10 mouse cellular contexts compared by ENCODE assay signal in genomic region chr12:111271966-111272365, GRCm38 (mm10). TPM values are rescaled to one million over a fixed set of nuclear protein-coding genes. Genes with fewer than 3 reads are reported as not detected.
A peak's percentile ranks its signal among the peaks of the same experiment; 100 is the strongest.
DNase-seq lines count a peak whose midpoint lies in the region; ATAC-seq and TF ChIP-seq lines count a peak whose summit lies in the region.
"Had no signal": no experiment of that assay in that cellular context is flagged by ENCODE, and none has a peak within 500 bp of the region (broad histone marks: within the 10 kb centered on the region; RNA-seq: fewer than 3 reads in every experiment).

No protein-coding gene starts in this region.

- no peak for TF ChIP-seq CTCF in lung, embryonic 14.5 days (IDR thresholded peaks at IDR 0.05; ENCODE audit: low read depth)
- TF ChIP-seq CTCF in forebrain, postnatal 0 days (IDR thresholded peaks at IDR 0.05; ENCODE audit: low read depth), result no peak

- peak overlapping the region; percentile 47 for H3K4me2 ChIP-seq in heart, embryonic 13.5 days
- peak overlapping the region; percentile 36; the same call in 1 of the 2 replicates for H3K4me2 ChIP-seq in lung, embryonic 14.5 days
- 0 out of 2 replicates have a peak overlapping the region, but pooled peaks have one; percentile 17 for H3K4me2 ChIP-seq in limb, embryonic 15.5 days
- H3K4me2 ChIP-seq in forebrain, postnatal 0 days (ENCODE audit: low read depth), result no peak overlapping the region

- peaks cover 82% of the 10 kb centered on the region for H3K27me3 ChIP-seq in heart, embryonic 13.5 days (replicated peaks)
- peaks cover 75% of the 10 kb centered on the region for H3K27me3 ChIP-seq in lung, embryonic 14.5 days (ENCODE audit: insufficient read depth, low read length)
- peaks cover 91% of the 10 kb centered on the region for H3K27me3 ChIP-seq in embryonic facial prominence, embryonic 10.5 days (replicated peaks; ENCODE audit: low read depth, poor library complexity, severe bottlenecking)
- H3K27me3 ChIP-seq in limb, embryonic 15.5 days, result peaks cover 83% of the 10 kb centered on the region
- peaks cover 58% of the 10 kb centered on the region for H3K27me3 ChIP-seq in forebrain, postnatal 0 days (ENCODE audit: insufficient read depth, low read length)

- H3K4me1 ChIP-seq in heart, embryonic 13.5 days, result peaks cover 31% of the 10 kb centered on the region
- peaks cover 10% of the 10 kb centered on the region for H3K4me1 ChIP-seq in lung, embryonic 14.5 days (ENCODE audit: insufficient read depth)
- H3K4me1 ChIP-seq in embryonic facial prominence, embryonic 10.5 days, result peaks cover 52% of the 10 kb centered on the region
- H3K4me1 ChIP-seq in limb, embryonic 15.5 days, result peaks cover 35% of the 10 kb centered on the region
- H3K4me1 ChIP-seq in forebrain, postnatal 0 days (ENCODE audit: insufficient read depth), result 0 out of 2 replicates have a peak, but pooled peaks cover 3% of the 10 kb centered on the region

- no peak overlapping the region for H3K9ac ChIP-seq in heart, embryonic 13.5 days
- no peak overlapping the region for H3K9ac ChIP-seq in lung, embryonic 14.5 days
- H3K9ac ChIP-seq in limb, embryonic 15.5 days, result no peak overlapping the region
- no peak overlapping the region for H3K9ac ChIP-seq in forebrain, postnatal 0 days

- no peaks in the 10 kb centered on the region for H3K36me3 ChIP-seq in heart, embryonic 13.5 days
- 0 out of 2 replicates have a peak, but pooled peaks cover 4% of the 10 kb centered on the region for H3K36me3 ChIP-seq in lung, embryonic 14.5 days (ENCODE audit: insufficient read depth)
- H3K36me3 ChIP-seq in embryonic facial prominence, embryonic 10.5 days (replicated peaks), result no peaks in the 10 kb centered on the region; the same call in 1 of the 2 replicates
- peaks cover 5% of the 10 kb centered on the region; the same call in 1 of the 2 replicates for H3K36me3 ChIP-seq in limb, embryonic 15.5 days
- no peaks in the 10 kb centered on the region for H3K36me3 ChIP-seq in forebrain, postnatal 0 days (ENCODE audit: insufficient read depth)

- WGBS in heart, embryonic 13.5 days, result 16% methylated on average over 8 of the region's 8 CpGs
- 20% methylated on average over 8 of the region's 8 CpGs for WGBS in lung, embryonic 14.5 days
- WGBS in embryonic facial prominence, embryonic 10.5 days, result 15% methylated on average over 8 of the region's 8 CpGs
- 18% methylated on average over 8 of the region's 8 CpGs for WGBS in limb, embryonic 15.5 days
- 29% methylated on average over 8 of the region's 8 CpGs for WGBS in forebrain, postnatal 0 days

- H3K4me3 ChIP-seq in heart, embryonic 13.5 days, result no peak overlapping the region
- H3K4me3 ChIP-seq in lung, embryonic 14.5 days (ENCODE audit: low read depth, low read length), result 0 out of 2 replicates have a peak overlapping the region, but pooled peaks have one; percentile 16
- H3K4me3 ChIP-seq in embryonic facial prominence, embryonic 10.5 days, result peak overlapping the region; percentile 36
- H3K4me3 ChIP-seq in limb, embryonic 15.5 days, result no peak overlapping the region
- no peak overlapping the region for H3K4me3 ChIP-seq in forebrain, postnatal 0 days (ENCODE audit: low read depth, low read length)

- no peak overlapping the region for H3K27ac ChIP-seq in heart, embryonic 13.5 days (replicated peaks)
- H3K27ac ChIP-seq in lung, embryonic 14.5 days (ENCODE audit: low read depth), result no peak overlapping the region
- H3K27ac ChIP-seq in embryonic facial prominence, embryonic 10.5 days (replicated peaks), result no peak overlapping the region
- H3K27ac ChIP-seq in limb, embryonic 15.5 days, result no peak overlapping the region
- no peak overlapping the region for H3K27ac ChIP-seq in forebrain, postnatal 0 days (ENCODE audit: low read depth, low read length)
- H3K27ac ChIP-seq: macrophage had no signal

- intact Hi-C loops in heart, postnatal 10 days (cut with DNase I), result loop anchor here (2.0 to 5.0 kb wide), 2 partner anchors 141 to 195 kb away; no protein-coding TSS in a partner anchor

- DNase-seq in heart, postnatal 10 days, result no peak
- no peak for DNase-seq in lung, embryonic 14.5 days
- no peak for DNase-seq in lung, postnatal 10 days
- DNase-seq in embryonic facial prominence, embryonic 10.5 days (ENCODE audit: low spot score), result no peak
- DNase-seq in cerebellum, adult 8-10 months, result no peak
- DNase-seq in forebrain, postnatal 0 days, result no peak

- ATAC-seq in heart, embryonic 13.5 days (ENCODE audit: extremely low read depth, insufficient number of reproducible peaks, low FRiP score, low TSS enrichment), result no peak
- no peak; the same call in 1 of the 2 replicates for ATAC-seq in lung, embryonic 14.5 days (ENCODE audit: insufficient read depth)
- no peak for ATAC-seq in limb, embryonic 15.5 days (ENCODE audit: insufficient number of reproducible peaks, low FRiP score, low TSS enrichment, low read depth)
- ATAC-seq in forebrain, postnatal 0 days, result no peak

- no peaks in the 10 kb centered on the region for H3K9me3 ChIP-seq in heart, embryonic 13.5 days
- H3K9me3 ChIP-seq in lung, embryonic 14.5 days (ENCODE audit: low read depth, low read length), result no peaks in the 10 kb centered on the region
- no peaks in the 10 kb centered on the region for H3K9me3 ChIP-seq in embryonic facial prominence, embryonic 10.5 days
- no peaks in the 10 kb centered on the region for H3K9me3 ChIP-seq in limb, embryonic 15.5 days
- H3K9me3 ChIP-seq in forebrain, postnatal 0 days (ENCODE audit: low read length), result no peaks in the 10 kb centered on the region

RNA-seq across cellular contexts. Expression of gene Amn, which starts 1.1 kb away (rescaled TPM):
- 2.9 and 3.4 TPM in 2 replicates for polyA plus RNA-seq in heart, embryonic 13.5 days (2015; fragmentation: Nextera tagmentation; extraction: Ambion mirVana)
- total RNA-seq in heart, postnatal 10 days (2021), result not detected
- 0.19 and 0.36 TPM in 2 replicates for polyA plus RNA-seq in lung, embryonic 14.5 days (2014; fragmentation: Nextera tagmentation; extraction: Ambion mirVana)
- 0.16 and 0.25 TPM in 2 replicates for polyA plus RNA-seq in embryonic facial prominence, embryonic 10.5 days (2016; fragmentation: Nextera tagmentation; extraction: Ambion mirVana)
- 1.0 and 1.2 TPM in 2 replicates for polyA plus RNA-seq in limb, embryonic 15.5 days (2015; fragmentation: Nextera tagmentation; extraction: Ambion mirVana)
- 22.7 and 24.7 TPM in 2 replicates for total RNA-seq in forebrain, postnatal 0 days (2014; rRNA removed)
- 50.8 and 59.9 TPM in 2 replicates for polyA plus RNA-seq in forebrain, postnatal 0 days (2015; fragmentation: Nextera tagmentation; extraction: Ambion mirVana)
- total RNA-seq: hematopoietic stem cell, adult 5-6 weeks had no signal
- polyA plus RNA-seq: macrophage had no signal

Comparison
In these comparisons a context has a peak if more than half of its experiments do, and no peak if none do; other contexts are left out.
1. H3K4me3 ChIP-seq: peak in lung, embryonic 14.5 days (single experiment) and embryonic facial prominence, embryonic 10.5 days (single experiment); none in heart, embryonic 13.5 days (single experiment), limb, embryonic 15.5 days (single experiment) and forebrain, postnatal 0 days (single experiment).
2. RNA of gene Amn, which starts 1.1 kb away (polyA plus RNA-seq): 50.8 to 59.9 TPM in forebrain, postnatal 0 days; 2.9 to 3.4 TPM in heart, embryonic 13.5 days, 1.0 to 1.2 TPM in limb, embryonic 15.5 days, 0.19 to 0.36 TPM in lung, embryonic 14.5 days and 0.16 to 0.25 TPM in embryonic facial prominence, embryonic 10.5 days; every median in the first group is over 10 times any median in the second.